Comparison of ENCODE assay signal across 26 mouse cellular contexts in the genomic region with DNA sequence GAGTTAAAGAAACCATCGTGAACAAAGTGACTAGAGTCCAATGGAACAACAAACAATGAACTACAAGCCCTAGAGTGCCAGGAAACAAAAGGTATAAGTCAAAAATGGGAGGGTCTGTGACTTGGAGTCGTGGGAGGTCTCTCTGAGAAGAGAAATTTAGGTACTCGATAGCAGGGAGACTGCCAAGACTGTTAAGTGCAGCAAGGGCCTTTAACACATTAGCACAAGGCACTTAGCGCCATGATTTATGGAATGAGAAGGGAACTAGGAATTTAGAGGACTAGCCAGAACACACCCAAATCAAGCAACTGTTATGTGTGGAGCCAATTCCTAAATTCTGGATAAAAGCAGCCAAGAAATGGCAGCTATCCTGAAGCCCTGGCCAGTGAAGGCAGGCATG.
DNase-seq lines count a peak whose midpoint lies in the region; ATAC-seq and TF ChIP-seq lines count a peak whose summit lies in the region.
"Had no signal": no experiment of that assay in that cellular context is flagged by ENCODE, and none has a peak within 500 bp of the region (broad histone marks: within the 10 kb centered on the region; RNA-seq: fewer than 3 reads in every experiment).

No protein-coding gene starts in this region.

- TF ChIP-seq CTCF in lung, postnatal 0 days (IDR thresholded peaks at IDR 0.05): no peak
- TF ChIP-seq CTCF in lung, adult 2 months (IDR thresholded peaks at IDR 0.05; ENCODE audit: insufficient read depth, low read length): no peak
- no peak for TF ChIP-seq CTCF in stomach, postnatal 0 days (IDR thresholded peaks at IDR 0.05; ENCODE audit: low read depth)

- H3K9ac ChIP-seq in lung, postnatal 0 days (replicated peaks; ENCODE audit: low read depth): no peak overlapping the region
- no peak overlapping the region for H3K9ac ChIP-seq in stomach, embryonic 15.5 days
- H3K9ac ChIP-seq in stomach, postnatal 0 days (ENCODE audit: low read length): no peak overlapping the region
- no peak overlapping the region for H3K9ac ChIP-seq in stomach, embryonic 16.5 days (ENCODE audit: low read length)
- no peak overlapping the region for H3K9ac ChIP-seq in kidney, embryonic 16.5 days (replicated peaks; ENCODE audit: low read length)
- H3K9ac ChIP-seq: embryonic facial prominence, embryonic 13.5 days; forebrain, embryonic 13.5 days; hindbrain, embryonic 12.5 days; hindbrain, embryonic 15.5 days had no signal

- H3K36me3 ChIP-seq in lung, postnatal 0 days (ENCODE audit: insufficient read depth, low read length): peaks cover 31% of the 10 kb centered on the region
- 0 out of 2 replicates have a peak, but pooled peaks cover 8% of the 10 kb centered on the region for H3K36me3 ChIP-seq in stomach, embryonic 15.5 days
- 0 out of 2 replicates have a peak, but pooled peaks cover 3% of the 10 kb centered on the region for H3K36me3 ChIP-seq in stomach, postnatal 0 days (ENCODE audit: control insufficient read depth, insufficient read depth, low read length)
- H3K36me3 ChIP-seq in stomach, embryonic 16.5 days (ENCODE audit: control insufficient read depth, insufficient read depth, low read length): no peaks in the 10 kb centered on the region
- H3K36me3 ChIP-seq in kidney, embryonic 16.5 days (ENCODE audit: insufficient read depth, low read length): peaks cover 16% of the 10 kb centered on the region; the same call in 1 of the 2 replicates

- H3K4me2 ChIP-seq in lung, postnatal 0 days (replicated peaks; ENCODE audit: low read depth, low read length): no peak overlapping the region
- no peak overlapping the region for H3K4me2 ChIP-seq in stomach, embryonic 15.5 days
- no peak overlapping the region for H3K4me2 ChIP-seq in stomach, postnatal 0 days (replicated peaks; ENCODE audit: low read depth)
- no peak overlapping the region for H3K4me2 ChIP-seq in stomach, embryonic 16.5 days (ENCODE audit: low read depth, low read length)
- H3K4me2 ChIP-seq in kidney, embryonic 16.5 days (replicated peaks; ENCODE audit: low read depth, low read length): no peak overlapping the region
- H3K4me2 ChIP-seq: embryonic facial prominence, embryonic 13.5 days; forebrain, embryonic 13.5 days; heart, embryonic 11.5 days; hindbrain, embryonic 12.5 days; hindbrain, embryonic 15.5 days had no signal

- ATAC-seq in lung, postnatal 0 days: no peak
- no peak for ATAC-seq in stomach, embryonic 15.5 days (ENCODE audit: insufficient read depth, low FRiP score, low read depth)
- no peak for ATAC-seq in stomach, postnatal 0 days (ENCODE audit: low FRiP score, low TSS enrichment)
- no peak for ATAC-seq in stomach, embryonic 16.5 days (ENCODE audit: insufficient read depth, low FRiP score)
- no peak for ATAC-seq in kidney, embryonic 16.5 days (ENCODE audit: low FRiP score, low TSS enrichment)
- ATAC-seq: activated CD4-positive, CD25-positive, alpha-beta regulatory T cell, adult 4 months; CD4-positive, CD25-positive, alpha-beta regulatory T cell, adult 4 months; forebrain, embryonic 13.5 days; forebrain, embryonic 16.5 days had no signal

- no peaks in the 10 kb centered on the region for H3K9me3 ChIP-seq in lung, postnatal 0 days (ENCODE audit: low read length)
- no peaks in the 10 kb centered on the region for H3K9me3 ChIP-seq in stomach, embryonic 15.5 days
- no peaks in the 10 kb centered on the region for H3K9me3 ChIP-seq in stomach, postnatal 0 days (ENCODE audit: control insufficient read depth, low read length)
- no peaks in the 10 kb centered on the region for H3K9me3 ChIP-seq in stomach, embryonic 16.5 days (replicated peaks; ENCODE audit: control insufficient read depth, low read length)
- H3K9me3 ChIP-seq in kidney, embryonic 16.5 days (ENCODE audit: low read length): no peaks in the 10 kb centered on the region
- H3K9me3 ChIP-seq: embryonic facial prominence, embryonic 10.5 days; embryonic facial prominence, embryonic 13.5 days; forebrain, embryonic 10.5 days; forebrain, embryonic 13.5 days; hindbrain, embryonic 12.5 days; hindbrain, embryonic 15.5 days had no signal

- no peak; the same call in 1 of the 2 replicates for TF ChIP-seq EP300 in lung, postnatal 0 days (IDR thresholded peaks at IDR 0.05)
- TF ChIP-seq EP300 in stomach, postnatal 0 days (optimal IDR thresholded peaks at IDR 0.05): no peak

- no peaks in the 10 kb centered on the region for H3K27me3 ChIP-seq in lung, postnatal 0 days (replicated peaks; ENCODE audit: insufficient read depth, low read length)
- no peaks in the 10 kb centered on the region for H3K27me3 ChIP-seq in stomach, embryonic 15.5 days (replicated peaks)
- H3K27me3 ChIP-seq in stomach, postnatal 0 days (ENCODE audit: control insufficient read depth, insufficient read depth, low read length): no peaks in the 10 kb centered on the region
- H3K27me3 ChIP-seq in stomach, embryonic 16.5 days (ENCODE audit: control insufficient read depth, insufficient read depth, low read length): no peaks in the 10 kb centered on the region
- no peaks in the 10 kb centered on the region for H3K27me3 ChIP-seq in kidney, embryonic 16.5 days (ENCODE audit: insufficient read depth, low read length)
- H3K27me3 ChIP-seq: embryonic facial prominence, embryonic 13.5 days; forebrain, embryonic 13.5 days; hindbrain, embryonic 12.5 days; hindbrain, embryonic 15.5 days had no signal

- 49% methylated on average over 4 of the region's 4 CpGs for WGBS in lung, postnatal 0 days
- 52% methylated on average over 4 of the region's 4 CpGs for WGBS in lung, adult 2 months
- 67% methylated on average over 4 of the region's 4 CpGs for WGBS in stomach, embryonic 15.5 days
- 45% methylated on average over 4 of the region's 4 CpGs for WGBS in stomach, postnatal 0 days
- WGBS in stomach, embryonic 16.5 days: 55% methylated on average over 4 of the region's 4 CpGs
- WGBS in kidney, embryonic 16.5 days: 57% methylated on average over 4 of the region's 4 CpGs

- peak; percentile 31 for DNase-seq in lung, postnatal 0 days (ENCODE audit: low spot score)
- no peak for DNase-seq in lung, adult 2 months
- no peak for DNase-seq in stomach, postnatal 0 days (ENCODE audit: low spot score)
- DNase-seq: adrenal gland, adult 8-10 months; adrenal gland, postnatal 25 days; cerebellum, adult 11-12 months; cerebellum, adult 8-10 months; cerebellum, postnatal 10 days; cerebellum, postnatal 36 days; embryo, embryonic 11 days; gastrocnemius, adult 2 months; gastrocnemius, postnatal 14 days; heart, adult 11 months had no signal

- no peak for TF ChIP-seq POLR2A in lung, adult 2 months (IDR thresholded peaks at IDR 0.05; ENCODE audit: borderline replicate concordance, extremely low read depth, low read depth, low read length)

- H3K27ac ChIP-seq in lung, postnatal 0 days (ENCODE audit: low read length): 0 out of 2 replicates have a peak overlapping the region, but pooled peaks have one; percentile 6
- H3K27ac ChIP-seq in stomach, embryonic 15.5 days: peak overlapping the region; percentile 18; the same call in 1 of the 2 replicates
- no peak overlapping the region for H3K27ac ChIP-seq in stomach, postnatal 0 days (replicated peaks)
- peak overlapping the region; percentile 38; the same call in 1 of the 2 replicates for H3K27ac ChIP-seq in stomach, embryonic 16.5 days (ENCODE audit: low read length)
- no peak overlapping the region for H3K27ac ChIP-seq in kidney, embryonic 16.5 days (ENCODE audit: low read length)
- H3K27ac ChIP-seq: embryonic facial prominence, embryonic 10.5 days; embryonic facial prominence, embryonic 13.5 days; forebrain, embryonic 10.5 days; forebrain, embryonic 13.5 days; gastrocnemius, adult 2 months; hindbrain, embryonic 12.5 days; hindbrain, embryonic 15.5 days had no signal

- H3K4me3 ChIP-seq in lung, postnatal 0 days (ENCODE audit: low read depth, low read length): no peak overlapping the region
- no peak overlapping the region for H3K4me3 ChIP-seq in lung, adult 2 months (replicated peaks; ENCODE audit: extremely low read depth, low read depth, low read length)
- no peak overlapping the region for H3K4me3 ChIP-seq in stomach, embryonic 15.5 days (replicated peaks)
- no peak overlapping the region for H3K4me3 ChIP-seq in stomach, postnatal 0 days (ENCODE audit: low read depth, low read length)
- no peak overlapping the region for H3K4me3 ChIP-seq in stomach, embryonic 16.5 days (replicated peaks; ENCODE audit: low read length)
- H3K4me3 ChIP-seq in kidney, embryonic 16.5 days (ENCODE audit: low read length): no peak overlapping the region
- H3K4me3 ChIP-seq: embryonic facial prominence, embryonic 10.5 days; embryonic facial prominence, embryonic 13.5 days; forebrain, embryonic 10.5 days; forebrain, embryonic 13.5 days; gastrocnemius, adult 2 months; hindbrain, embryonic 12.5 days; hindbrain, embryonic 15.5 days had no signal

- peaks cover 15% of the 10 kb centered on the region; the same call in 1 of the 2 replicates for H3K4me1 ChIP-seq in lung, postnatal 0 days (ENCODE audit: insufficient read depth, low read depth, low read length)
- H3K4me1 ChIP-seq in lung, adult 2 months (ENCODE audit: control insufficient read depth, insufficient read depth, low read length): peaks cover 5% of the 10 kb centered on the region; the same call in 1 of the 2 replicates
- no peaks in the 10 kb centered on the region; the same call in 1 of the 2 replicates for H3K4me1 ChIP-seq in stomach, embryonic 15.5 days
- H3K4me1 ChIP-seq in stomach, postnatal 0 days (replicated peaks; ENCODE audit: control insufficient read depth, insufficient read depth): no peaks in the 10 kb centered on the region; the same call in 1 of the 2 replicates
- H3K4me1 ChIP-seq in stomach, embryonic 16.5 days (ENCODE audit: control insufficient read depth, insufficient read depth, low read length): peaks cover 8% of the 10 kb centered on the region
- H3K4me1 ChIP-seq in kidney, embryonic 16.5 days (ENCODE audit: insufficient read depth, low read length): no peaks in the 10 kb centered on the region
- H3K4me1 ChIP-seq: embryonic facial prominence, embryonic 13.5 days; hindbrain, embryonic 12.5 days; hindbrain, embryonic 15.5 days had no signal

Comparison
In these comparisons a context has a peak if more than half of its experiments do, and no peak if none do; other contexts are left out.
1. H3K27ac ChIP-seq: peak in lung, postnatal 0 days (single experiment), stomach, embryonic 15.5 days (single experiment) and stomach, embryonic 16.5 days (single experiment); none in stomach, postnatal 0 days (single experiment) and kidney, embryonic 16.5 days (single experiment).